Mouse (Mus musculus) Patski (cell line): ENCODE measurements around the gene Ctc1. TPM values are rescaled to one million over a fixed set of nuclear protein-coding genes. Genes with fewer than 3 reads are reported as not detected.

Experiments used
- ATAC-seq: fragments of 100-300 bp; one replicate; pipeline ENCODE4 v1.8.0; 2021
- CTCF ChIA-PET: fragments of 350-600 bp; sonication (Branson Sonifier 250); formaldehyde crosslinking; loops from one replicate; lab custom pipeline; 2022; ENCODE audit warnings: inconsistent platforms; lab: Charles Lee
- POLR2A ChIA-PET: fragments of 350-600 bp; sonication (Branson Sonifier 250); formaldehyde crosslinking; loops from one replicate; lab custom pipeline; 2022; ENCODE audit warnings: antibody characterized with exemption, inconsistent platforms; lab: Charles Lee
- DNase-seq: peaks from one replicate; pipeline ENCODE4 v3.0.0-alpha.2; 2011; ENCODE audit warnings: low read depth, low spot score
- H3K27me3 ChIP-seq: fragments of 371-371 bp; one replicate; pipeline ENCODE4 v1.5.1; 2021
- CTCF ChIP-seq: fragments of 100-300 bp; IDR thresholded peaks from one replicate; pipeline ENCODE4 v1.5.1; 2021
- in situ Hi-C: fragments of 300-500 bp; cut with MboI; formaldehyde crosslinking; loops from 3 replicates; pipeline ENCODE4 v1.11.1; 2018; ENCODE audit warnings: low pct_unique_long_range_greater_than_20kb, mixed read lengths
- polyA plus RNA-seq: library from polyadenylated mRNA; unstranded; gene quantifications from one replicate; pipeline ENCODE4 v1.2.3, GENCODE M21; 2021

Gene Ctc1
- polyA plus RNA-seq, 1 experiment from 2014 or later, result 44.1 TPM

DNA sequence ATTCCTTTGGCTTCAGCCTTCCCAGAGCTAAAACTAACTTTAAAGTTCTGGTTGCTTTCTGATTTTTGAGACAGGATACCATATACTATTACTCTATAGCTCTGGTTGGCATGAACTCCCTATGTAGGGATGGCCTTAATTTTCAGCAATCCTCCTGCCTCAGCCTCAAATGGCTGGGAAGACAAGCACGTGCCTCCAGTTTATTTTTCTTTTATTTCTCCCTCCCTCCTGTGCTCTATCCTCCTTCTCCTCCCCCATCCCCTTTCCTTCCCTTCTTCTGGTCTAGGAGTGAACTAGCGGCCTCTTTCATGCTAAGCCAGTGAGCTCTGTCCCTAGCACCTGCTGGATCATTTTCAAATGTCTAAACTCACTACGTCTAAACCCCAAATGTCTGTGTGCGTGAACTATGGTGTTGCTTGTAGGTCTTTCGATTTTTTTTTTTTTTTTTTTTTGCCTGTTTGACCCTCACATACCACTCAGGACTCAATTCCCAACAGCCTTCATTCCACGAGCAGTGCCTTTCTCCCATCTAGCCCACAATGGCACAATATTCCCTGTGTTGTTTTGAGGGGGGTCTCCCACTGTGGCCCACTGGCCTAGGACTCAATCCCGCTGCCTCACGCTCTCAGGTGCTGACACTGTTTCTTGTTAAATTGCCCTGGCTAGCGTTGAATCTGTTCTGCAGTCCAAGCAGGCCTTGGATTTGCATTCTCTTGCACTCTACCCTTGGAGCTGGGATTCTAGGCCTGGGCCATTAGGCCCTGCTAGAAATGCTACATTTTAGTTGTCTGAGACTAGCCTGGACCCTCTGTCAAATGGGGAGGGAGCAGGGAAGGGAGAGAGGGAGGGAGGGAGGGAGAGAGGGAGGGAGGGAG lies 48.8 kb downstream of the Ctc1 start:
- ATAC-seq (no peak), DNase-seq (no peak)
- ChIA-PET CTCF (interaction anchor here (1.0 to 6.7 kb wide), 7 partner anchors 23 to 59 kb away, joined by 3 to 78 read pairs (median 9); partner anchors contain the start of genes 9130213A22Rik, Aloxe3, Hes7 and Per1), POLR2A (interaction anchor here (1.1 to 2.9 kb wide), 2 partner anchors 36 to 58 kb away, joined by 6 to 20 read pairs; partner anchors contain the start of gene 9130213A22Rik)
- TF ChIP-seq CTCF, result no peak
- in situ Hi-C loops, result loop anchor here (5.0 to 10.0 kb wide), 2 partner anchors 58 to 180 kb away; partner anchors contain the start of genes 9130213A22Rik and Hes7
- H3K27me3 ChIP-seq, result no peaks in the 10 kb centered on the region

DNA sequence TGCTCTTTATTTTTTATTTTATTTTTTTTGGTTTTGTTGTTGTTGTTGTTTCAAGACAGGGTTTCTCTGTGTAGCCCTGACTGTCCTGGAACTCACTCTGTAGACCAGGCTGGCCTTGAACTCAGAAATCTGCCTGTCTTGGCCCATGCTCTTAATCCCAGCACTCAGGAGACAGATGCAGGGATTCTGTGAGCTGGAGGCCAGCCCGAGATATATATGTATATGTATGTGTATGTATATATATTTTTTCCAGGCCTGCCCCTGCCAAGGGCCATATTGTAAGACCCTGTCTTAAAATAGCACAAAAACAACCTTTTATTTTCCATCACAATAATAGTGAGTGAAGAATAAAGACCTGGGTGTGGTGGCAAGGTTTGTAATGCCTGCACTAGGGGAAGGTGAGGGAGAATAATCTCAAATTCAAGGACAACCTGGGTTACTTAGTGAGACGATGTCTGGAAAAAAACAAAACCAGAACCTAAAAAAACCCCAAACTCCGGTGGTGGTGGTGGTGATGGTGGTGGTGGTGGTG lies 49.7 kb downstream of the Ctc1 start:
- in situ Hi-C loops, result loop anchor here (5.0 to 10.0 kb wide), 2 partner anchors 57 to 179 kb away; partner anchors contain the start of genes 9130213A22Rik and Hes7
- DNase-seq (no peak), ATAC-seq (no peak)
- ChIA-PET CTCF (interaction anchor here (6.7 kb wide), 1 partner anchor 58 kb away, joined by 78 read pairs; the partner anchor contains the start of genes 9130213A22Rik, Aloxe3 and Hes7), POLR2A (interaction anchor here (0.7 to 2.9 kb wide), 2 partner anchors 57 to 1549 kb away, joined by 5 to 20 read pairs; partner anchors contain the start of gene 9130213A22Rik)
- TF ChIP-seq CTCF, result no peak
- H3K27me3 ChIP-seq, result no peaks in the 10 kb centered on the region

DNA sequence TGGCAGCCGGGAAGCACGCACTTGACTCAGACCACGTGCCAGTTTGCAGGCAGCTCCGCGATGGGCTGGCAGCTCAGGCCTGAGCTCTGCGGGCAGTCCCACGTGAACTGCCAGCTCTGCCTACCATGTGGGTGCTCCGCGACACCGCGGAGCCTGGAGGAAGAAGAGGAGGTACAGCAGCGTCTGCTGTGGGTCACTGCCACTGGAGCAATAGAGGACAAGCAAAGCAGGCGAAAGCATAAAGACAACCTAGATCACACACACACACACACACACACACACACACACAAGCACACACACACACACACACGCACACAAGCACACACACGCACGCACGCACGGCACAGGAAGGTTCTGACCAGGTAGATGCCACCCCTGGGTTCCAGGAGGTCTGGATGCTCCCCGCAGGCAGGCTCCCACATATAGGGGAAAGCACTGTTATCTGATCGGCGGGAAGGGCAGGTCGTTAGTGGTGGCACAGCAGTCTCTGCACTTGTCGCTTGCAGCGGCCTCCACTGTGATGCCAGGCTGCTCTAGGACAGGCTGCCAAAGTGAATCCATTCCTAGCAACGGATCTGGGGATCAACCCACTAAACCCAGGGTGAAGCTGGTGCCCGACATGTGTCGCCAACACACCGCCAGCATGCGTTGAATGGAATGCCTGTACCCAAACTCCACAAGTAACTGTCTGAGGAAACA lies 50.6 kb downstream of the Ctc1 start:
- H3K27me3 ChIP-seq, result no peaks in the 10 kb centered on the region
- CTCF ChIA-PET, result interaction anchor here (0.7 to 6.7 kb wide), 11 partner anchors 13 to 57 kb away, joined by 3 to 78 read pairs (median 4); partner anchors contain the start of genes 9130213A22Rik, Aloxe3 and Hes7
- ATAC-seq, result no peak
- in situ Hi-C loops, result loop anchor here (5.0 to 10.0 kb wide), 2 partner anchors 56 to 178 kb away; partner anchors contain the start of genes 9130213A22Rik and Hes7
- TF ChIP-seq CTCF, result no peak
- no peak for DNase-seq
- POLR2A ChIA-PET, result interaction anchor here (0.6 to 1.3 kb wide), 3 partner anchors 22 to 1550 kb away, joined by 4 to 5 read pairs (median 4); partner anchors contain the start of gene Vamp2

DNA sequence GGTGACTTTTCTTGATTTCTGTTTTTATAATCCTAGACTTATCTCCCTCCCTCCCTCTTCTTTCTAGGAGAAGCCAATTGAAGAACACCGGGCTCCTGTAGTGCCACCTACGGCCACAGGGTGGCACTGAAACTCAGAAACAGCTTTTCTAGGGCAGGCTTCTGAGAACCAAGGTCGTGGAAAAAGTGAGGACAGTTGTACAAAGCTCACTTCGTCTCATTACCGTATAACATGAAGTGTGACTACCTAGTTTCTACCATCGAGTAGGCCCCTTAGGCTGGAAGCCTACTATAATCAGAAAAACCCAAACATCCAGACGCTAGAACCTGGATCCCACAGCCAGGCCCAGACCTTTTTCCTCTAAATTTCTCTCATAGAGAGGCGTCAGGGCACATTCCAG lies 51.2 kb downstream of the Ctc1 start:
- TF ChIP-seq CTCF, result no peak
- DNase-seq (no peak), ATAC-seq (no peak)
- ChIA-PET POLR2A (interaction anchor here (0.6 to 1.6 kb wide), 4 partner anchors 21 to 56 kb away, joined by 3 to 4 read pairs (median 4); partner anchors contain the start of gene Vamp2), CTCF (interaction anchor here (0.7 to 6.7 kb wide), 13 partner anchors 10 to 56 kb away, joined by 3 to 78 read pairs (median 4); partner anchors contain the start of genes 9130213A22Rik, Aloxe3 and Hes7)
- in situ Hi-C loops, result loop anchor here (5.0 to 10.0 kb wide), 2 partner anchors 55 to 178 kb away; partner anchors contain the start of genes 9130213A22Rik and Hes7
- H3K27me3 ChIP-seq, result no peaks in the 10 kb centered on the region

DNA sequence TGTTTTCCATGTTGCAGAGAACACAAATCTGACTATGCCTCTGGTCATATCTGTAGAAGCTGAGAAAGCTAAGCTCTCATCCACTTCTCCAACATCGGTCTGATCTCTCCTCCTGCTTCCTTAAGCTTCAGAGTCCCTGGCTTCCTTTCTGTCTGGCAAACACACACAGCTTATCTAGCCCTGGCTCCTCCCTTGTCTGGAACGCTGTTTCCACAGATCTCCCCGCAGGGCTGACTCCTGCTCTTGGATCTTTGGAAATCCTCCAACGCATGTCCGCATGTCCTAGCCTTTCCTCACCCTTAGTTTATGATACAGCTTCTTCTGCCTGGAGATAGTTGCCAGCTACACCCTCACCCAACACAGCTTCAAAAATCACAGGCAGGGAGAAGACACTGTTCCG lies 51.9 kb downstream of the Ctc1 start:
- in situ Hi-C loops, result loop anchor here (5.0 to 10.0 kb wide), 2 partner anchors 55 to 177 kb away; partner anchors contain the start of genes 9130213A22Rik and Hes7
- ATAC-seq (no peak), DNase-seq (no peak)
- no peak for TF ChIP-seq CTCF
- ChIA-PET CTCF (interaction anchor here (0.9 to 6.7 kb wide), 11 partner anchors 9 to 55 kb away, joined by 3 to 78 read pairs (median 4); partner anchors contain the start of genes 9130213A22Rik, Aloxe3 and Hes7), POLR2A (interaction anchor here (1.1 to 1.6 kb wide), 4 partner anchors 20 to 54 kb away, joined by 3 to 4 read pairs (median 3); partner anchors contain the start of genes 9130213A22Rik and Vamp2)
- no peaks in the 10 kb centered on the region for H3K27me3 ChIP-seq

DNA sequence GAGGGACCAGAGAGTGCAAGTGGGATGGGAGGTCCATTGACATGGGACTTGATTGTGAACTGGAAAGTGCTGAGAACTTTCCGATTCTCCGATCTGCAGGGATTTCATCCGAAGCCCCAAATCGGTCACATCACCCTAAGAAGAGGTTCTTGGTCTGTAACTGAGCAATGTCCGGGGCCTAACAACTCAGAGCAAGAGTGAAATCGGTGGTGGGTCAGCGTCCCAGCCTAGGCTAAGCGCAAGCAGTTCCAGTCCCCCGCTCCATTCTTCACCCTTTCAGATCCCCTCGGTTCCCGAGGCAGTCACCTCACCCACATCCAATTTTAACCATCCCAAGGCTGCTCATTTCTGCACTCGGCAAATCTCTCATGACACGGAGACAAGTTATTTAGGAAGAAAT lies 54.4 kb downstream of the Ctc1 start:
- H3K27me3 ChIP-seq, result no peaks in the 10 kb centered on the region
- no peak for DNase-seq
- ChIA-PET POLR2A (interaction anchor here (1.1 kb wide), 1 partner anchor 54 kb away, joined by 3 read pairs; no protein-coding TSS in a partner anchor), CTCF (interaction anchor here (0.9 kb wide), 1 partner anchor 33 kb away, joined by 3 read pairs; no protein-coding TSS in a partner anchor)
- in situ Hi-C loops, result no loop called here
- no peak for ATAC-seq
- TF ChIP-seq CTCF, result no peak

DNA sequence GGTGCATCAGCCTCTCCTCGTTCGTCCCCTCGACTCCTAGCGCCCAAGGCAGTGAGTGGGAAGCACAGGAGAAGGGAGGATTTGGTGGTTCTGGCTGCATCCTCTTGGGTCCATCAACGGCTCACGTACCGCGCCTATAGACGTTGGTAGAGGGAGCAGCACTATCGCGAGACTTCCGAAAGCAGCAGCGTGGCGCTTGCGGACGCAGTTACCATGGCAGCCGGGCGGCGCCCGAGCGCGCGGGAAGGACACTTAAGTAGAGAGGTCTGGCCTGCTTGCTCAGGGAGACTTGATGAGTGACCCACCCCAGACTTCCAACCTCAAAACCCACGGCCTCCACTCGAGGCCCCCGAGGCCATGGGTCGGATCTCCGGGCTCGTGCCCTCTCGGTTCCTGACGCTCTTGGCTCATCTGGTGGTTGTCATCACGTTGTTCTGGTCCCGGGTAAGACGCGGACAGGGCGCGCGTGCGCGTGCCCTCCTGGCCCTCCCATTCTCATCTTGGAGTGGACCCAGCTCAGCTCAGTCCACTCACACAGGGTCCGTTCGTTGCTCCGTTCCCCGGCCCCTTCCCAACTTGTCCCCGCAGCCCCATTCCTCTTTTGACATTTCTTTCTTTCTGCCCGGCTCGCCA lies 55.0 kb downstream of the Ctc1 start, which contains the start of gene Tmem107:
TSS of gene Tmem107 (plus strand) at position 217 of the 633 bp plus-strand sequence.
- CTCF ChIA-PET, result interaction anchor here (0.9 to 1.1 kb wide), 3 partner anchors 22 to 51 kb away, joined by 3 to 4 read pairs (median 3); partner anchors contain the start of gene 9130213A22Rik
- DNase-seq (no peak), ATAC-seq (peak; percentile 41)
- in situ Hi-C loops, result no loop called here
- H3K27me3 ChIP-seq, result no peaks in the 10 kb centered on the region
- POLR2A ChIA-PET, result interaction anchor here (1.7 kb wide), 1 partner anchor 51 kb away, joined by 9 read pairs; the partner anchor contains the start of gene 9130213A22Rik
- TF ChIP-seq CTCF, result no peak

DNA sequence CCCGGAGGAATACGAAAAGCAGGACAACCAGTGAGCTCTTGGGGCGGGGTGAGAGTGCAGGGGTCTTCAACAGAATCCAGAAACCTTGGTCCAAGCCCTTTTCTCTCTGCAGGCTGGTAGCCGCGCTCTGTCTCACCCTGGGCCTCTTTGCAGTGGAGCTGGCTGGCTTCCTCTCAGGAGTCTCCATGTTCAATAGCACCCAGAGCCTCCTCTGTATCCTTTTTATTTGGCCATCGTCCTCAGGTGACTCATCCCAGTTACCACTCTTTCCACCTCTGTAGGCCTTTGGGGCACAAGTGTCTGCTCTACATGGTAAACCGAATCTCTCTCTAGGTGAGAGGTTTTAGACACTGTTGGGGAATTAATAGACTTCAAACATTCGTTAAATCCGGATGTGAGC lies 55.6 kb downstream of the Ctc1 start:
- TF ChIP-seq CTCF, result no peak
- CTCF ChIA-PET, result interaction anchor here (0.9 to 1.1 kb wide), 3 partner anchors 21 to 51 kb away, joined by 3 to 4 read pairs (median 3); partner anchors contain the start of gene 9130213A22Rik
- POLR2A ChIA-PET, result interaction anchor here (1.7 kb wide), 1 partner anchor 51 kb away, joined by 9 read pairs; the partner anchor contains the start of gene 9130213A22Rik
- no peak for DNase-seq
- in situ Hi-C loops, result no loop called here
- ATAC-seq, result no peak
- H3K27me3 ChIP-seq, result no peaks in the 10 kb centered on the region
